Mouse (Mus musculus) cerebellum, adult 2 months (tissue): ENCODE results near the gene Zmat5. TPM values are rescaled to one million over a fixed set of nuclear protein-coding genes. Genes with fewer than 3 reads are reported as not detected.

Experiments
- DNase-seq, 2 experiments: peaks; one replicate each; pipeline ENCODE4 v3.0.0; 2021
- H3K27ac ChIP-seq: fragments of 200-500 bp; 2 replicates; pipeline ENCODE4 v1.5.1; 2012; ENCODE audit warnings: low read length, control low read depth, inconsistent platforms; ENCODE audit not compliant: insufficient read depth
- H3K27me3 ChIP-seq: fragments of 200-500 bp; 2 replicates; pipeline ENCODE4 v1.6.1; 2012; ENCODE audit warnings: inconsistent platforms, mild to moderate bottlenecking, low read length, moderate library complexity; ENCODE audit not compliant: control insufficient read depth, insufficient read depth
- H3K4me1 ChIP-seq: fragments of 200-500 bp; 2 replicates; pipeline ENCODE4 v1.6.1; 2011; ENCODE audit warnings: low read length; ENCODE audit not compliant: control insufficient read depth, insufficient read depth
- H3K4me3 ChIP-seq: fragments of 200-500 bp; replicated peaks from 2 replicates; pipeline ENCODE3; 2011; ENCODE audit warnings: mild to moderate bottlenecking, low read depth, low read length, control low read depth; ENCODE audit not compliant: insufficient read depth
- CTCF ChIP-seq: fragments of 200-500 bp; IDR thresholded peaks from 2 replicates; pipeline ENCODE4 v1.5.1; 2011; ENCODE audit warnings: low read depth, mild to moderate bottlenecking, control low read depth, low read length, moderate library complexity, borderline replicate concordance; ENCODE audit not compliant: insufficient read depth
- POLR2A ChIP-seq: fragments of 200-500 bp; IDR thresholded peaks from 2 replicates; pipeline ENCODE4 v1.6.1; 2011; ENCODE audit warnings: low read length, control low read depth, borderline replicate concordance; ENCODE audit not compliant: insufficient read depth
- WGBS: fragments of 180-500 bp; shearing (Covaris S2); methylation state at CpG from one replicate; pipeline ENCODE4 v1.1.7; 2018; 5-methylcytosine and 5-hydroxymethylcytosine counted together
- polyA plus RNA-seq: library from polyadenylated mRNA; depleted of rRNA; stranded (reverse); fragments of >200 nt; gene quantifications from 2 replicates; pipeline ENCODE4 v1.2.3, GENCODE M21; 2012

Zmat5 gene
- polyA plus RNA-seq, 1 experiment: 63.2 TPM

GRCm38 (mm10) chr11:4746733-4747132, 42.3 kb downstream of the Zmat5 start, which contains the start of gene Cabp7:
Gene Cabp7, minus strand, starts transcription at chr11:4746778.
- TF ChIP-seq CTCF: no peak
- no peak for TF ChIP-seq POLR2A
- Histone ChIP-seq H3K4me1 (no peaks in the 10 kb centered on the region), H3K27me3 (peaks cover 15% of the 10 kb centered on the region; the same call in 1 of the 2 replicates), H3K27ac (no peak within 1 kb of the TSS), H3K4me3 (peak within 1 kb of the TSS; percentile 32)
- WGBS: 12% methylated on average over 35 of the region's 73 CpGs
- DNase-seq: peak in 1 of 2 experiments; percentile 34

DNA sequence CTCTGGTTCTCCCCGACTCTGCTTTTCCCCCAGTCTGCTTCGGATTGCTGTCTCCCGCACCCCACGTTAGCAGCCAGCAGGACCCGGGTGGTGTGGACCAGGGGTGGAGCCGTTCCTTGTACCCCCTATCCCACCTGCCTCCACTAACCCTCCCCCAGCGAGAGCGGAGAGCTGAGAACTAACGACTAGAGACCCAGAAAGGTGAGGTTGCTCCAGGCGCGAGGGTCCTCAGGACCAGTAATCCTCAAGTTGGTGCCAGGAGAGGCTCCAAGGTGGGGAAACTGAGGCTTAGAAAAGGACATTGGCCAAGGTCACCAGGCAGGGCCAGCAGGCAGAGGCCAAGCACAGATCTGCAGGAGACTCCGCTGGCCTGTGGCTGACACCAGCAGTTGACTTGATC, 42.8 kb downstream of the Zmat5 start:
- Histone ChIP-seq H3K27ac (no peak overlapping the region), H3K4me3 (peak overlapping the region; percentile 29), H3K27me3 (peaks cover 15% of the 10 kb centered on the region; the same call in 1 of the 2 replicates), H3K4me1 (no peaks in the 10 kb centered on the region)
- TF ChIP-seq CTCF (no peak), POLR2A (no peak)
- WGBS: 4% methylated on average over 12 of the region's 12 CpGs
- no peak for DNase-seq

- TF ChIP-seq CTCF (no peak), POLR2A (no peak)
- Histone ChIP-seq H3K4me1 (peaks cover 6% of the 10 kb centered on the region), H3K27ac (no peak overlapping the region), H3K27me3 (peaks cover 13% of the 10 kb centered on the region; the same call in 1 of the 2 replicates), H3K4me3 (no peak overlapping the region)
- DNase-seq: no peak
- 59% methylated on average over 9 of the region's 9 CpGs for WGBS
Measured at GRCm38 (mm10) chr11:4750263-4750662, 45.8 kb downstream of the Zmat5 start.

- Histone ChIP-seq H3K4me3 (no peak overlapping the region), H3K4me1 (peaks cover 6% of the 10 kb centered on the region), H3K27me3 (no peaks in the 10 kb centered on the region), H3K27ac (no peak overlapping the region)
- TF ChIP-seq POLR2A: no peak
- no peak for TF ChIP-seq CTCF
- DNase-seq: no peak
- WGBS: 48% methylated on average over 10 of the region's 10 CpGs
Measured at GRCm38 (mm10) chr11:4752836-4753235, 48.4 kb downstream of the Zmat5 start.

- WGBS: 96% methylated on average over 3 of the region's 3 CpGs
- H3K27ac ChIP-seq: no peak overlapping the region
- no peak for DNase-seq
- H3K27me3 ChIP-seq: no peaks in the 10 kb centered on the region
- no peak for TF ChIP-seq CTCF
- no peak for TF ChIP-seq POLR2A
- peaks cover 6% of the 10 kb centered on the region for H3K4me1 ChIP-seq
- no peak overlapping the region for H3K4me3 ChIP-seq
Measured at GRCm38 (mm10) chr11:4754036-4754435, 49.6 kb downstream of the Zmat5 start.

GRCm38 (mm10) chr11:4754867-4755266, 50.4 kb downstream of the Zmat5 start:
- Histone ChIP-seq H3K27me3 (no peaks in the 10 kb centered on the region), H3K27ac (no peak overlapping the region), H3K4me1 (peaks cover 6% of the 10 kb centered on the region), H3K4me3 (no peak overlapping the region)
- WGBS: 19% methylated on average over 11 of the region's 11 CpGs
- no peak for DNase-seq
- TF ChIP-seq POLR2A (no peak), CTCF (no peak)

DNA sequence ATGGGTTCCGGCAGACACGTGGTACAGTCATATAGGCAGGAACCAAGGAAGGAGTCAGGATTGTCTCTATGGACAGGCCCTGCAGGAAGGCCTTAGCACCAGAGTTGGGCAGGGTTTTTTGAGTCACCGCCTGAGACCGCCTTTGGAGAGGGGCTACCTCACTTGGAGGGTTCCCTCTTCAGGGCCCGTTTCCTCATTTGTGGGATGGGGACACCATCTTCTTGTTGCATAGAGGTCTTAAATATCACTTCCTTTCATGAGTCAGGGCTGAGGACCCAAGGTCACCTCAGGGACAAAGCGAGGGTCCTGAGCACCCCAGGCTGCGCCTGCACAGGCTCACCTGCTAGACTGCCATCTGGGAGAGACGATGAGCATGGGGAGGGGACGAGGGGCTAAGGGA, 52.0 kb downstream of the Zmat5 start:
- Histone ChIP-seq H3K4me3 (no peak overlapping the region), H3K4me1 (peaks cover 6% of the 10 kb centered on the region), H3K27ac (no peak overlapping the region), H3K27me3 (no peaks in the 10 kb centered on the region)
- DNase-seq: no peak
- TF ChIP-seq CTCF: no peak
- TF ChIP-seq POLR2A: no peak
- WGBS: 89% methylated on average over 9 of the region's 9 CpGs

DNA sequence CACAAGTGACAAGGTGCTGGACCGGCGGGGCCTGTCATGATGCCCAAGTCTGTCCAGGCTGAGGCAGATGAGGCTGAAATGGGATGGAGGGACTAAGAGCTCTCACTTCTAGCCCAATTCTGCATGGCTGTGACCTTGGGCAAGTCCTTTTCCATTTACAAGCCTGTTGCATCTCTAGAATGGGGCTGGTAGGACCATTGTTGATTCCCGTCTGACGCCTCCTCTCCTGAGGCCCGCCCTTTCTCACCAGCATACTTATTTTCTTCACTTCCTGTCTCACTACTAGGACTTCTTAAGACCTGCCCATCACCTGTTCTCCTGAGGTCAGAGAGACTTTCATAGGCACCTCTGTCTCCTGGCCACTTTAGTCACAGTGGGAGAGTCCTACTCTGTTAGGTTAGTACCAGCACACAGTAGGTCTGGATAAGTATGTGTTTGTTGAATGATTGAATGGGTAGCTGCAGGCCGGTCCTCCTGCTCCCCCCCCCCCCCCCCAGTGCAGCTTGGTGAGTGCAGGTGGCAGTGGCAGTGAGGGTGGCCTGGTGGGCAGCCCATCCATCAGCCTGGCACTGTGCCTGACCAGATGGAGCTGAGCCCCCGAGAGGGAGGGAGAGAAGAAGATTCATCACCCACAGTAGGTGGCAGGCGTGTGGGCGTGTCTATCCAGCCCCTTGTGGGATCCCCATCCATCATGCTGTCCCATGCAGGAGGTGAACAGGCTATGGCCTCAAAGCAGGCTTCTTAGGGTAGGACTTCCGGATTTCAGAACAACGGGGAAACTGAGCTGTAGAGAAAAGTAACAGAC, 52.7 kb downstream of the Zmat5 start:
- Histone ChIP-seq H3K4me3 (no peak overlapping the region), H3K27ac (no peak overlapping the region), H3K27me3 (no peaks in the 10 kb centered on the region), H3K4me1 (peaks cover 6% of the 10 kb centered on the region)
- 57% methylated on average over 11 of the region's 11 CpGs for WGBS
- TF ChIP-seq CTCF (no peak), POLR2A (no peak)
- no peak for DNase-seq
